Mouse (Mus musculus): Measurements from ENCODE around the gene Mlh1. TPM values are rescaled to one million over a fixed set of nuclear protein-coding genes. Genes with fewer than 3 reads are reported as not detected.

Gene Mlh1
- total RNA-seq, 2 experiments from 2014 or later = 15.2 to 15.6 TPM

- no peak for DNase-seq (ENCODE audit: low spot score in 2 of 2)
- intact Hi-C loops (cut with DNase I) = loop anchor here (10.0 kb wide), 1 partner anchor 1930 kb away; no protein-coding TSS in a partner anchor
These were observed 86.7 kb downstream of the Mlh1 start for GRCm38 (mm10) chr9:111184929-111185328.

- intact Hi-C loops (cut with DNase I) = loop anchor here (10.0 kb wide), 1 partner anchor 1927 kb away; no protein-coding TSS in a partner anchor
- peak in 1 of 2 experiments; percentile 68 for DNase-seq (ENCODE audit: low spot score in 2 of 2)
These were observed 89.4 kb downstream of the Mlh1 start for GRCm38 (mm10) chr9:111182176-111182575.

GRCm38 (mm10) chr9:111178971-111179370, 92.6 kb downstream of the Mlh1 start:
- no peak for DNase-seq (ENCODE audit: low spot score in 2 of 2)

More at GRCm38 (mm10) chr9:111178971-111179370, 92.6 kb downstream of the Mlh1 start:
- intact Hi-C loops (cut with DNase I) = no loop called here

Other genes starting within 250 kb of the Mlh1 start
- gene Ccrl2, start 214.3 kb downstream of the Mlh1 start, total RNA-seq (2021) = 1 to 10 TPM; 1.0 to 1.1 TPM
- gene Lrrfip2, start 154.2 kb downstream of the Mlh1 start, total RNA-seq (2021) = 10 to 100 TPM; 38.7 to 42.8 TPM
- gene Epm2aip1, start 138 bp upstream of the Mlh1 start, total RNA-seq (2021) = 10 to 100 TPM; 80.4 to 81.6 TPM
- 100 to 1,000 TPM; 245 to 294 TPM for gene Trank1, start 39.9 kb upstream of the Mlh1 start, total RNA-seq (2021)
- 10 to 100 TPM; 55.1 to 60.7 TPM for gene Dclk3, start 167.3 kb upstream of the Mlh1 start, total RNA-seq (2021)